Mouse (Mus musculus) layer of hippocampus, adult 2 months (tissue): ENCODE measurements at regions not wholly inside any gene's neighbourhood (a gene's known extent, or its start where the extent isn't known, plus 50 kb on each side); places are given as distances from the start of the nearest gene placed in this dataset.
A peak's percentile ranks its signal among the peaks of the same experiment; 100 is the strongest.

Experiments
- DNase-seq, 2 experiments: peaks; one replicate each; pipeline ENCODE4 v3.0.0; 2022; ENCODE audit warnings: low spot score in 2 of 2
- H3K27ac ChIP-seq: fragments of 200-600 bp; 2 replicates; pipeline ENCODE4 v1.8.1; 2022
- H3K4me3 ChIP-seq: fragments of 200-600 bp; 2 replicates; pipeline ENCODE4 v1.8.1; 2022; ENCODE audit warnings: mild to moderate bottlenecking
- CTCF ChIP-seq: fragments of 200-600 bp; conservative IDR thresholded peaks from 2 replicates; pipeline ENCODE4 v1.8.1; 2022; ENCODE audit warnings: antibody characterized with exemption, mild to moderate bottlenecking, moderate library complexity

DNA sequence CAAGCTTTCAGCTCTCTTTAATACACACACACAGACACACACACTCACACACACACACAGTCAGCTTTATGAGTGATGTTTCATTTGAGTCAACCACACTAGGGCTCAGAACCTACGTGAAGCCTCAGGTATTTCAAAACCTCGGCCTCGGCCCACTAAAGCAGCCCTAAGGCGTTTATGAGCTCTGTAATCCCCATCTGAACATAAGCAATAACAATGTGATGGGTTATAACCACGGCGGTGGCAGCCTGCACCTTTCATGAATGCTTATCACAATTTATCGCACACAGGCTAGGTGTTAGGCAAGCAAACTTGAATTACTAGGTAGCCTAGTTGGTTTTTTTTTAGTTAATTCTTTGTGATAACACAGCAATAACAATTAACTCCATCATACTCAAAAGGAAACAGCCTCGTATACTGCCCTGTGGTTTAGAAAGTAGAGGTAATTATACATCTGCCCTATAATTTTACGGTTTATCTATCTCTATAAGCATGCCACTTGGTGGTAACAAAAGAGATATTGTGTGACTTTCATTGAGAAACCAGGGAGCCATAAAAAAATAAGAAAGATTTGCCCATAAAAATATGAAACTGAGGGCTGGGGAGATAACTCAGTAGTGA, 485.6 kb upstream of the 4930412O13Rik start:
- TF ChIP-seq CTCF: no peak
- no peak for DNase-seq
- Histone ChIP-seq H3K4me3 (no peak overlapping the region), H3K27ac (no peak overlapping the region)

GRCm38 (mm10) chr2:9401461-9401860, 479.6 kb upstream of the 4930412O13Rik start:
- no peak for TF ChIP-seq CTCF
- DNase-seq: no peak
- Histone ChIP-seq H3K27ac (no peak overlapping the region), H3K4me3 (no peak overlapping the region)

DNA sequence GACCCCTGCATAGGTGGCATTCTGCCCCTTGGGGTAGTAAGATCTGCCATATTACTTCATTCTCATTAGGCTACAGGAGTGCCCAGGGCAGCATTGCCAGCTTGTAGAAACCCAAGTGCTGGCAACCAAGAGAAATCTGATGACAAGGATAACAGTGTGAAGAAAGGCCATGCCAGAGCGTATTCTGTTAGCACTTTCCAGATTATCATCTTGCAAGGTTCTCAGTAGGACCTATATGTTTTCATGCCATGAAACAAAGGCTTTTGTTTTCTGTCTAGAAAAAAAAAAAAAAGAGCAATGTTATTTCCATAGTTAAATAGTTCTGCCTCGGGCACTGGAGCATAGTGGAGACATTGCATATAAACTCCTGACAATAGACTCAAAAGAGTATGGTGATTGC, 478.8 kb upstream of the 4930412O13Rik start:
- Histone ChIP-seq H3K27ac (no peak overlapping the region), H3K4me3 (no peak overlapping the region)
- TF ChIP-seq CTCF: no peak
- no peak for DNase-seq

DNA sequence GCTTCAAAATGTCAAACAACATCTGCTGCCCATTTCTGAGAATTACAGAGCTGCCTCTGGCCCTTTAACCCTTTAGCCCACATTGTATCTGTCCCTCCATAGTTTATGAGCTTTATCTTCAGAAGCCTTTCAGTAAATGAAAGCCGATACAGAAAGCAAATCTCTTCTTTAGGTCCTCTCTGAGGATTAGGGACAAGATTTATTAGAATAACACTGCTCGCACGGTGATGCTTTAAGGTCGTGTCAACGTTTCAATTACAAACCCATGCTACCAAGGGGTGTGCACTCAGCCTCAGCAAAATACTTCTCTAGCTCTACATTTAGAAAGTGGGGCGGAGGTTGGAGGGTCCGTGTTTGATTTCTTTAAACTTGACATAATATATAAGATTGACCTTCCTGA, 472.0 kb upstream of the 4930412O13Rik start:
- Histone ChIP-seq H3K4me3 (no peak overlapping the region), H3K27ac (no peak overlapping the region)
- no peak for DNase-seq
- no peak for TF ChIP-seq CTCF

- Histone ChIP-seq H3K27ac (no peak overlapping the region), H3K4me3 (no peak overlapping the region)
- no peak for TF ChIP-seq CTCF
- DNase-seq: no peak
Observed at GRCm38 (mm10) chr2:9422686-9423085, 458.4 kb upstream of the 4930412O13Rik start.

- no peak overlapping the region for H3K4me3 ChIP-seq
- H3K27ac ChIP-seq: no peak overlapping the region
- no peak for TF ChIP-seq CTCF
- DNase-seq: no peak
Observed at GRCm38 (mm10) chr2:9423534-9423933, 457.5 kb upstream of the 4930412O13Rik start.

DNA sequence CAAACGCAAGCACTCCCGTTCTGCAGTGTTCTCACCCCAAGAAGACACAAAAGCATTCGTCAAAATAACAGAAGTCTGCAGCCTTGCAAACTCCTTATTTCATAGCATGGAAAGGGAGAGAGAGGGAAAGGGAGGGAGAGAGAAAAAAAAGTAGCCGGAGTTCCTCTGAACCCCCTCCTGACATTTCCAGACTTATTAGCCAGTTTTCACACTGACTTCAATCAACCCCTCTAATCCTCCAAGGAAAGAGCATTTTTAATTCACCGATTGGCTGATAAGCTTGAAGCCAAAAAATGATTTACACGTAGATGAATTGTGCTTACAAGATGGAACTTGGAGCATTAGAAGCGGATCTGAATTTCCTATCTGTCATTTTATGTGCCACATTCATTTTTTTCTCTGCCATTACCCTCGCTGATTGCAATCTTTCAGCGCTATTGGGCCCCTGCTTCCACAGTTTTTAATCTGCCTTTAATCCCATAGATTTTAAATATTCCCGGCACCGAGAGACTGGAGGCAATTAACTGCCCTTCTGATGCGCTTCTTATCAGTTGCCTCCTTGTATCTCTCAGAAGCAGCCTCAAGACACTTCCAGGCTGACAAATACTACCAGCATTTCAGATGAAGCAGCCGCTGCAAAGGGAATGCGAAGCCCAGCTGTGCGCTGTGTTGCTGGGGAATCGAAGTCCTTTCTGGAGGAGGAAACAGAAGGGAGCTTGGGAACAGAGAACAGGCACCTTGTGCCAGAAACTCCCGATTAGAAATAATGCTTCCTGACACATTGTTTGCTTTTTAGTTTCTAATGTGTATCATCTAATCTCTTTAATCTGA, 447.7 kb upstream of the 4930412O13Rik start:
- Histone ChIP-seq H3K27ac (no peak overlapping the region), H3K4me3 (peak overlapping the region; percentile 30)
- TF ChIP-seq CTCF: no peak
- peak in 1 of 2 experiments; percentile 19 for DNase-seq

GRCm38 (mm10) chr2:9435155-9435872, 445.7 kb upstream of the 4930412O13Rik start:
- H3K27ac ChIP-seq: no peak overlapping the region
- DNase-seq: no peak
- TF ChIP-seq CTCF: no peak
- H3K4me3 ChIP-seq: no peak overlapping the region

- TF ChIP-seq CTCF: no peak
- DNase-seq: no peak
- Histone ChIP-seq H3K4me3 (no peak overlapping the region), H3K27ac (no peak overlapping the region)
Observed at GRCm38 (mm10) chr2:9443103-9443502, 437.9 kb upstream of the 4930412O13Rik start.

GRCm38 (mm10) chr2:9445826-9446225, 435.2 kb upstream of the 4930412O13Rik start:
- DNase-seq: no peak
- no peak for TF ChIP-seq CTCF
- H3K4me3 ChIP-seq: no peak overlapping the region
- no peak overlapping the region for H3K27ac ChIP-seq

DNA sequence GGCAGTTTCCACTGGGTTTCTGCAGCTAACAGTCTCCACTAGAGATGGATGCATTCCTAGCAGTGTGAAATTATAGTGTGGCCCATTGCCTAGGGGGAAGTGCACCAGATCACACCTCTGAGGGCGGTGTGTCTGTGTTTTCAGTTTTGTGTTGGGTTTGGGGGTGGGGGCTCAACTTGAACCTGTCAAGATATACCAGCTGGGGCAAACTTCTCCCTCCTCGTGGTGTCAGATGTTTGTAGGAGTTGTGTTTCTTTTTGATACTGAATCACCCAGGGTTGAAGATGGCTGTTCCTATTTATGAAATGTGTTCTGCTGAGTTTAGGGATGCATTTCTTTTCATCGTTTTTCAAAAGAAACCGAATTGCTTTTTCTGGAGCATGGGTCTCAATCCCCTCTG, 416.6 kb upstream of the 4930412O13Rik start:
- no peak for TF ChIP-seq CTCF
- DNase-seq: peak in 1 of 2 experiments; percentile 1
- Histone ChIP-seq H3K4me3 (no peak overlapping the region), H3K27ac (no peak overlapping the region)

- Histone ChIP-seq H3K4me3 (no peak overlapping the region), H3K27ac (no peak overlapping the region)
- TF ChIP-seq CTCF: 0 out of 2 replicates have a peak, but pooled peaks have one; percentile 6
- peak in 1 of 2 experiments; percentile 1 for DNase-seq
Observed at GRCm38 (mm10) chr2:9464818-9465217, 416.2 kb upstream of the 4930412O13Rik start.

DNA sequence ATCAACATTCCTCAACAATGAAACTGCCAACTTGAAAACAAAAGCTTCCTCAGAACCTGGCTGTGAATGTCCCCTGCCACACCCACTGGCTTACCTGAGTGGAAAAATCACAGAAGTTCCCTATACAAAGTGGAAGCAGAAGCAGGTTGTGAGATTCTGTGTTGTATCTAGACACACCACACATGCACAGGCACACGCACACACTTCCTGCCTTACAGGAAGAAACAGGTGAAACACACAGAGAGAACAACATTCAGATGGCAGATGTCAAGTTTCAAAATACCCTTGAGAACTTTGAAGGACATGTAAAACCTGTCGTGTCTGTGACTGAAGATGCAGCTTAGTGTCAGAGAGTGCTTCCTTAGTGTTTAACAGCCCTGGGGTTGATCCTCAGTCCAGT, 413.5 kb upstream of the 4930412O13Rik start:
- no peak for DNase-seq
- Histone ChIP-seq H3K27ac (no peak overlapping the region), H3K4me3 (no peak overlapping the region)
- TF ChIP-seq CTCF: no peak
